Mouse (Mus musculus) C2C12 (cell line): ENCODE measurements around the gene Stx4a.

Experiments
- CEBPB ChIP-seq: IDR thresholded peaks from one replicate; pipeline ENCODE4 v1.6.1; 2011; ENCODE audit warnings: low read depth, mild to moderate bottlenecking, control low read depth, moderate library complexity
- CTCF ChIP-seq: IDR thresholded peaks from one replicate; pipeline ENCODE4 v1.5.1; 2011; ENCODE audit not compliant: control insufficient read depth, insufficient read depth, insufficient read length
- FOSL1 ChIP-seq: IDR thresholded peaks from one replicate; pipeline ENCODE4 v1.8.0; 2011; ENCODE audit warnings: mild to moderate bottlenecking, low read length; ENCODE audit not compliant: poor library complexity, insufficient read depth, severe bottlenecking
- MAX ChIP-seq: IDR thresholded peaks from one replicate; pipeline ENCODE4 v1.6.1; 2011; ENCODE audit warnings: mild to moderate bottlenecking, control low read depth
- MYOD1 ChIP-seq: IDR thresholded peaks from one replicate; pipeline ENCODE4 v1.6.1; 2011; ENCODE audit warnings: low read depth; ENCODE audit not compliant: control insufficient read depth, insufficient read length
- MYOG ChIP-seq: IDR thresholded peaks from one replicate; pipeline ENCODE4 v1.6.1; 2011; ENCODE audit not compliant: control insufficient read depth, insufficient read length; ENCODE audit errors: extremely low read depth
- USF1 ChIP-seq: IDR thresholded peaks from one replicate; pipeline ENCODE4 v1.6.1; 2011; ENCODE audit warnings: low read depth, mild to moderate bottlenecking, control low read depth, moderate library complexity

- TF ChIP-seq MAX = no peak
- no peak for TF ChIP-seq CEBPB
- no peak for TF ChIP-seq USF1
- TF ChIP-seq CTCF = no peak
- TF ChIP-seq MYOG = no peak
- TF ChIP-seq MYOD1 = no peak
- no peak for TF ChIP-seq FOSL1
These were observed 25.5 kb upstream of the Stx4a start for GRCm38 (mm10) chr7:127798591-127798990.
